Mouse (Mus musculus): ENCODE data around the gene Pfkfb1. TPM values are rescaled to one million over a fixed set of nuclear protein-coding genes. Genes with fewer than 3 reads are reported as not detected.

Gene Pfkfb1
- polyA plus RNA-seq, 1 experiment: 3.7 TPM

DNA sequence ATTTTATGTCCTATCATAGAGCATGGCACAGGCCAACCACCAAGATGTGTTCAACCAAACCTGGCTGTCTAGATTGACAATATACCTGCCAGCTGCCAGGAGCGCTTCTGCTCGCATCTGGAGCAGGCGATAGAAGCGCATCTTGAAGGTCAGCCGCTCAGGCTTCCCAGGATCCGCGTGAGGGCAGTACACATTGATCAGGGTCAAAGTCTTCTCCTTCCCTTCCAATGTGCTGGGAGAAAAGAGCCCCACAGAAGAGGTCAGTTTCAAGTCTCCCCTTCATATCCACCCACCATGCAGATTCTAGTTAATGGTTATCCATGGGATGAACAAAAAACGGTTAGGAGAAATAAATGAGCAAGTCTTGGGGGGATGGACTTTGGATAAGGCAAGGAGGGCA is 2.9 kb upstream of the Pfkfb1 start:
- WGBS: 89% methylated on average over 8 of the region's 8 CpGs
- Histone ChIP-seq H3K4me1 (ENCODE audit: control insufficient read depth, insufficient read depth, low read length) (no peaks in the 10 kb centered on the region; the same call in 1 of the 2 replicates), H3K4me3 (replicated peaks; ENCODE audit: extremely low read depth, low read depth, low read length) (no peak overlapping the region)
- TF ChIP-seq POLR2A (IDR thresholded peaks at IDR 0.05; ENCODE audit: borderline replicate concordance, extremely low read depth, low read depth, low read length) (no peak), CTCF (IDR thresholded peaks at IDR 0.05; ENCODE audit: insufficient read depth, low read length) (no peak)
- DNase-seq: no peak

DNA sequence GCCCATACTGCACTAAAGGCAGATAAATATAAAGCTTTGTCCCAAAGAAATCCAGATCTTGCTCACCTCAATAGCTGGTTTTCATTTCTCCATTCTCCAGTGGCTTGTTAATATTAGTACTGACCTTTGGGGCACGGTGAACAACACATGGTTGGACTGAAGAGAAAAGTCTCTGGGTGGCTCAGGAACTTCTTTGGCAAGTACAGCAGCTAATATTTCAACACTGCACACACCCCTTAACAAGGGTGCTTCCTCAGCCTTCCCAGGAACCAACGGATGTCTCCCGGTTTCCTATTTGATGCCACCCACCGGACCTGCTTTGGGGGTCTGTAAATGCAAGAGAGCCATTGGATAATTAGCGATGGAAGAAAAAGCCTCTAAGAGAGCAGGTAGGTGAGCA is 1.7 kb downstream of the Pfkfb1 start, which contains the start of gene Apex2:
Apex2 (minus strand) TSS at position 173 of the 400 bp plus-strand sequence.
- DNase-seq: no peak
- no peak within 1 kb of the TSS for H3K4me3 ChIP-seq (replicated peaks; ENCODE audit: extremely low read depth, low read depth, low read length)
- no peaks in the 10 kb centered on the region; the same call in 1 of the 2 replicates for H3K4me1 ChIP-seq (ENCODE audit: control insufficient read depth, insufficient read depth, low read length)
- TF ChIP-seq POLR2A (IDR thresholded peaks at IDR 0.05; ENCODE audit: borderline replicate concordance, extremely low read depth, low read depth, low read length) (no peak), CTCF (IDR thresholded peaks at IDR 0.05; ENCODE audit: insufficient read depth, low read length) (no peak)
- WGBS: 62% methylated on average over 5 of the region's 5 CpGs

DNA sequence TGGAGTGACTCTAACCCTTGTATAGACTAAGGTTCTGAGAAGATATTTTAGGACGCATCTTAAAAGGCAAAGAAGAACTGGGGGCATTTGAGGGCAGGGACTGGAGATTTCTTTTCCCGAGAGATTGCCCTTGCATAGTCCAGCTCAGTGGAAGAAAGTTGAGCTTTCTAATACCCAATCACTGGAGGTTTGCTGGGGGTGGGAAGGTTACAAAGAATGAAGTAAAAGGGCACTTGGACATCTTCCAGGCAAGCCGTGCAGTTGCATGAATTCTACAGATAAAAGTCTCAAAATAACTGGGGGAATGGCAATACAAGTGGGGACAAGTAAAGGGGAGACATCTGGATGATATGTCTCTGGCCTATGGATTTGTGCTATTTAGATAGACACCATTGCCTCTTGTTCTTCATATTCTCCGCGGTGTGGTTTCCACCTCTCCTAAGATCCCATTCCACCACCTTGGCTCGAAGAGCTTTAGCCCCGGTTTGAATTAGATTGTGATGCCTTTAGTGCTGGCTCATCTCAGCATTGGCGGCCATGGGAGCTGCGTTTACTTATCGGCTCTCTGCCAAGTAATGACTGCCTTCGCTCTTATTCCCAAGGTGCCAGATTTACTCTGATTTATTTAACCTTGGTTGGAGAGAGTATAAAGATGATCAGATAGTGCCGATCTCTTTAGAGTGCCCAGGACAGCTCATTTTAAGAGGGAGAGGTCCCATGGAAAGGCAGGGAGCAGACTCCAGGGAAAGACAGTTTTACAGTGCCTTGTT is 5.4 kb downstream of the Pfkfb1 start:
- WGBS: 71% methylated on average over 12 of the region's 12 CpGs
- Histone ChIP-seq H3K4me3 (replicated peaks; ENCODE audit: extremely low read depth, low read depth, low read length) (no peak overlapping the region), H3K4me1 (ENCODE audit: control insufficient read depth, insufficient read depth, low read length) (no peaks in the 10 kb centered on the region)
- TF ChIP-seq POLR2A (IDR thresholded peaks at IDR 0.05; ENCODE audit: borderline replicate concordance, extremely low read depth, low read depth, low read length): no peak
- TF ChIP-seq CTCF (IDR thresholded peaks at IDR 0.05; ENCODE audit: insufficient read depth, low read length): no peak
- DNase-seq: no peak

DNA sequence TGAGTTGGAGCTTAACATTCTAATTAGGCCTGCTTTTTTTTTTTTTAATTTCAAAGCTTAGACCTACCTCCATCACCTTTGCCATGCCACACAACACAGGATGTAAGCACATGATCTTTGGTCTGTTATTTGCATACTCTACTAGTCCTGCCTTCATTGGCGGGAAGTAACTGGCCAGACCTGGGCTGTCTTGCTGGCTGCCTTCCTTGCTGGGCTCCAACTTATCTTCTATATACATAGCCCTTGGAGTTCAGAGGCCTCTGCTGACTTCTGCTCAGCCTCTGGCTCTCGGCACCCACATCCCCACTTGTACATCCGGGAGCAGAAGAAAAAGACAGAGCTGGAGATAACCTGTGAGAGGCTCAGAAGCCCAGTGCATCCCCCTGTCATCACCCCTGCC is 6.1 kb downstream of the Pfkfb1 start:
- no peak for DNase-seq
- WGBS: 79% methylated on average over 3 of the region's 3 CpGs
- no peaks in the 10 kb centered on the region for H3K4me1 ChIP-seq (ENCODE audit: control insufficient read depth, insufficient read depth, low read length)
- no peak for TF ChIP-seq POLR2A (IDR thresholded peaks at IDR 0.05; ENCODE audit: borderline replicate concordance, extremely low read depth, low read depth, low read length)
- no peak for TF ChIP-seq CTCF (IDR thresholded peaks at IDR 0.05; ENCODE audit: insufficient read depth, low read length)
- no peak overlapping the region for H3K4me3 ChIP-seq (replicated peaks; ENCODE audit: extremely low read depth, low read depth, low read length)

DNA sequence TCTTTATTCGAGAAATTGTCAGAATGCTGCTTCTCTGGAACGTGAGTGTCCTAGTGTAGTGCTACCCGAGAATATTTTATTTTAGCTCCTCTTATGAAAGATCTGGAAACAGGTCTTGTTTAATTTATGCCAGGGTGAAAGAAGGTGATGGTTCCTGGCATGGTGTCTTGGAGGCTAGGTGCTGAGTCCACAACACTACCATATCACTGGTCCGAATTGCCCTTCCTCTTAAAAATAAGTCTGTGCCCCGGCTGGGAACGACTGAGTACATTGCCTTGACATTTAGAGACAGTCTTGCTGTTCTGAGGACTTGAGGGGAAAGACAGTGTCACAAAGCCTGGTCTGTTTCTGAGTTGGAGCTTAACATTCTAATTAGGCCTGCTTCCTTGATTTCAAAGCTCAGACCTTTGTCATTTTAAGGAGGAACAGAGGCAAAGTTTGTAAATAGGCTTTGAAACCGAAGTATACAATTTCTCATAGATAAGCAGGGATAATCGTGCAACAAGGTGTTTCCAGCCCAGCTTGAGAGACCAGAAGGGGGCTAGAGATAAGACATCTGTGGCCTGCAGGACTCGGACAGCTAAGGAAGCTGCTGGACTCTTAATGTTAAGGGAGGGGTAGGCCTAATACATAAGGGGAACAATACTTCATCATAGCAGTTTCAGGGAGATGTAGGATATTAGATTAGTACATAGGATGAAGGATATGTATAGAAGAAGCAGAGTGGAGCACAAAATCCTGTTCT is 7.2 kb downstream of the Pfkfb1 start:
- no peak for DNase-seq
- Histone ChIP-seq H3K4me1 (ENCODE audit: control insufficient read depth, insufficient read depth, low read length) (no peaks in the 10 kb centered on the region), H3K4me3 (replicated peaks; ENCODE audit: extremely low read depth, low read depth, low read length) (no peak overlapping the region)
- WGBS: 77% methylated on average over 9 of the region's 9 CpGs
- TF ChIP-seq POLR2A (IDR thresholded peaks at IDR 0.05; ENCODE audit: borderline replicate concordance, extremely low read depth, low read depth, low read length) (no peak), CTCF (IDR thresholded peaks at IDR 0.05; ENCODE audit: insufficient read depth, low read length) (no peak)

DNA sequence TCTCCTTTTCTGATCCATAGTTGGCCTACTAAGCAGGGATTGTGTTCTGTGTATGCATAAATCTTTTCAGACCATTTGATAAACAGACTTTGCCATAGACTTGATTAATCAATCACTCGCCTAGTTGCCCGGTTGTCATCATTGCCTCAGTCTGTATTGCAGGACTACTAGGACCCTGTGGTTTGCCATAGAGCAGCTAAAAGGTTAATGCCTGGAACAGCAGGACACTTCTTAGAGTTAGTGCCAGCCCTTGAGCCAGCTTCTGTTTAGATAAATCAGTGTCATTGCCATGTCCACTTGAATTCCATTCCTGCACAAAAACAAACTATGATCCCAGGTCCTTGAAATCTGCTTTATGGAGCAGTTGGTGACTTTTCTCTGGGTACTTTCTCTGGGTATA is 10.9 kb downstream of the Pfkfb1 start:
- DNase-seq: no peak
- H3K4me3 ChIP-seq (replicated peaks; ENCODE audit: extremely low read depth, low read depth, low read length): no peak overlapping the region
- H3K4me1 ChIP-seq (ENCODE audit: control insufficient read depth, insufficient read depth, low read length): no peaks in the 10 kb centered on the region
- TF ChIP-seq CTCF (IDR thresholded peaks at IDR 0.05; ENCODE audit: insufficient read depth, low read length) (no peak), POLR2A (IDR thresholded peaks at IDR 0.05; ENCODE audit: borderline replicate concordance, extremely low read depth, low read depth, low read length) (no peak)
- 76% methylated on average over 2 of the region's 2 CpGs for WGBS

DNA sequence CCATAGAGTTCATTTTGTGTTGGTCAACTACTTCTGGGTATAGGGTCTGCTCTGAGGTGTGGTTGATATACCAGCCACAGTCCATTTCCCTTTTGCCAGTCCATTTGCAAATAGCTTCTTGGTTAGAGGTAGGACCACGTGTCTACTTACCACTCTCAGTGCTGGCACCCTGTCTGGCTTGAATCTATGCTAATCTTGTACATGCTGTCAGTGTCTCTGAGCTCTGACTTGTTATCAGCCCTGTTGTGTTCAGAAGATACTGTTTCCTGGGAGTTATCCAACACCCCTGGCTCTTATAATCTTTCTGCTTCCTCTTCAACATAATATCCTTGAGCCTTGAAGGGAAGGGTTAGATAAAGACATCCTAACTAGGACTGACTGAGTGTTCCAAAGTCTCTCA is 48.4 kb downstream of the Pfkfb1 start:
- DNase-seq: no peak
- 77% methylated on average over 1 of the region's 1 CpGs for WGBS
- no peaks in the 10 kb centered on the region for H3K4me1 ChIP-seq (ENCODE audit: control insufficient read depth, insufficient read depth, low read length)
- no peak for TF ChIP-seq POLR2A (IDR thresholded peaks at IDR 0.05; ENCODE audit: borderline replicate concordance, extremely low read depth, low read depth, low read length)
- no peak for TF ChIP-seq CTCF (IDR thresholded peaks at IDR 0.05; ENCODE audit: insufficient read depth, low read length)
- H3K4me3 ChIP-seq (replicated peaks; ENCODE audit: extremely low read depth, low read depth, low read length): no peak overlapping the region

DNA sequence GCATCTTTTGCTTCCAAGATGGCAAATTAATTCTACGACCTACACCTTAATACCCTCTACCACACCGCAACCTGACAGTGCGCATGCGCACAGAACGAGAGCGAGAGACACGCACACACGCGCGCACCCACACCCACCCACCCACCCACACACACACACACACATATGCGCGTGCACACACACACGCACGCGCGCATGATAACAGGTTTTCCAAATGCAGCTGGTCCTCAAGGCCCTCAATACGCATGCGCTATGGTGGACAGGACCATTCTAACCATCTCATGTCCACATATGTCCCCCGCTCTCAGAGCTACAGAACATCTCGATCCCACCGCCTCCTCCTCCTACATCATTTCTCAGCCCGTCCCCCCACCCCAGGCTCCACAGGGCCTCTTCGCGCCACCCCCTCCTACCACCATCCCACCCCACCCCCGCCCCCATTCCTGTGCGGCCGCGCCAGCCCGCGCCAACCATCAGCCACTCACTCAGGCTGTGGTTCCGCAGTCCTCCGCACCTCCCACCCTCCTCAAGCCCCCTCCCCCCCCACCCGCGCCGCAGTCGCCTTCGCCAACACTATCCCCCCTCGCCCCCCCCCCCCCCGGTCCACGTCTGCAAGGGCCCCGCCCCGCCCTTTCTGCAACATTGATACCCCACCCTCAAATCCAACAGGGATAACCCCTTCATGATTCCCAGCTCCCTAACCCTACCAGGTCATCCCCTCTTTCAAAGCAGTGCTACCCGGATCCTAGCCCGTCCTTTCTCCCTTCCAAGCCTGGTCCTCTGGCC is 68.3 kb downstream of the Pfkfb1 start:
- TF ChIP-seq POLR2A (IDR thresholded peaks at IDR 0.05; ENCODE audit: borderline replicate concordance, extremely low read depth, low read depth, low read length) (no peak), CTCF (IDR thresholded peaks at IDR 0.05; ENCODE audit: insufficient read depth, low read length) (no peak)
- DNase-seq: no peak
- Histone ChIP-seq H3K4me1 (ENCODE audit: control insufficient read depth, insufficient read depth, low read length) (no peaks in the 10 kb centered on the region), H3K4me3 (replicated peaks; ENCODE audit: extremely low read depth, low read depth, low read length) (peak overlapping the region; percentile 37)
- WGBS: 51% methylated on average over 38 of the region's 44 CpGs
